In the genomic region with DNA sequence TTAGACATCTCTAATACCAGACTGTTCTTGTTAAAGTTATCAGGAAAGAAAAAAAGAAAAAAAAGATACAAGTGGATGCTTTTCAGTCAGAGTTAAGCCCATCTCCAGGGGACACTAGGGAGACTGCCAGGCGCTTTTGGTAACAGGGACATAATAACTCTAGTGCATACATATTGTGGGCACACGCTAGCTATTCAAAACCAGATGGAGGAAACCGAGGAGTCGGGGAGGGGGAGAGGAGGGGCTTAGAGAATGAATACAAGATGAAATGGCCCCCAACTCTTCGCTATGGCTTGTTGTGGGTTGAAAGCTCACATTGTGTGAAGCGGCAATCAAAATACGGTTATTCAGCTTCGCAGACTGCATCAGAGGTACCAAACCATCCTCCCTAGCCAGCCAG, we compare ENCODE assay signal across 27 mouse cellular contexts. TPM values are rescaled to one million over a fixed set of nuclear protein-coding genes. Genes with fewer than 3 reads are reported as not detected.
DNase-seq lines count a peak whose midpoint lies in the region; ATAC-seq and TF ChIP-seq lines count a peak whose summit lies in the region.
"Had no signal": no experiment of that assay in that cellular context is flagged by ENCODE, and none has a peak within 500 bp of the region (broad histone marks: within the 10 kb centered on the region; RNA-seq: fewer than 3 reads in every experiment).

No protein-coding gene starts in this region.

- H3K36me3 ChIP-seq in embryonic facial prominence, embryonic 15.5 days = no peaks in the 10 kb centered on the region
- no peaks in the 10 kb centered on the region for H3K36me3 ChIP-seq in forebrain, postnatal 0 days (ENCODE audit: insufficient read depth)
- H3K36me3 ChIP-seq: hindbrain, embryonic 13.5 days; liver, embryonic 15.5 days; lung, embryonic 15.5 days; neural tube, embryonic 13.5 days had no signal

- TF ChIP-seq POLR2A in brain, embryonic 14.5 days (IDR thresholded peaks at IDR 0.05; ENCODE audit: borderline replicate concordance, extremely low read depth, insufficient read depth, insufficient read length, poor library complexity, severe bottlenecking) = no peak

- H3K4me3 ChIP-seq in embryonic facial prominence, embryonic 15.5 days (replicated peaks) = no peak overlapping the region
- H3K4me3 ChIP-seq in forebrain, postnatal 0 days (ENCODE audit: low read depth, low read length) = no peak overlapping the region
- H3K4me3 ChIP-seq: erythroblast, embryonic 14.5 days; hindbrain, embryonic 13.5 days; liver, embryonic 15.5 days; lung, embryonic 15.5 days; myocyte; neural tube, embryonic 13.5 days had no signal

- no peak for TF ChIP-seq CTCF in brain, embryonic 14.5 days (IDR thresholded peaks at IDR 0.05; ENCODE audit: borderline replicate concordance, extremely low read depth, insufficient read depth, insufficient read length)
- no peak for TF ChIP-seq CTCF in forebrain, postnatal 0 days (IDR thresholded peaks at IDR 0.05; ENCODE audit: low read depth)

- no peak overlapping the region for H3K9ac ChIP-seq in embryonic facial prominence, embryonic 15.5 days
- H3K9ac ChIP-seq in forebrain, postnatal 0 days = no peak overlapping the region
- H3K9ac ChIP-seq: hindbrain, embryonic 13.5 days; liver, embryonic 15.5 days; lung, embryonic 15.5 days; neural tube, embryonic 13.5 days had no signal

- peaks cover 3% of the 10 kb centered on the region; the same call in 1 of the 2 replicates for H3K4me1 ChIP-seq in embryonic facial prominence, embryonic 15.5 days
- no peaks in the 10 kb centered on the region for H3K4me1 ChIP-seq in forebrain, postnatal 0 days (ENCODE audit: insufficient read depth)
- H3K4me1 ChIP-seq: liver, embryonic 15.5 days had no signal

- H3K9me3 ChIP-seq in embryonic facial prominence, embryonic 15.5 days (replicated peaks) = no peaks in the 10 kb centered on the region
- H3K9me3 ChIP-seq in forebrain, postnatal 0 days (ENCODE audit: low read length) = no peaks in the 10 kb centered on the region
- H3K9me3 ChIP-seq: hindbrain, embryonic 13.5 days; liver, embryonic 15.5 days; lung, embryonic 15.5 days; neural tube, embryonic 13.5 days had no signal

- H3K4me2 ChIP-seq in embryonic facial prominence, embryonic 15.5 days (replicated peaks) = 0 out of 2 replicates have a peak overlapping the region, but pooled peaks have one; percentile 12
- no peak overlapping the region for H3K4me2 ChIP-seq in forebrain, postnatal 0 days (ENCODE audit: low read depth)
- H3K4me2 ChIP-seq: hindbrain, embryonic 13.5 days; liver, embryonic 15.5 days; lung, embryonic 15.5 days; neural tube, embryonic 13.5 days had no signal

- WGBS in embryonic facial prominence, embryonic 15.5 days = 40% methylated on average over 8 of the region's 8 CpGs
- WGBS in forebrain, postnatal 0 days = 15% methylated on average over 8 of the region's 8 CpGs

- H3K27me3 ChIP-seq in embryonic facial prominence, embryonic 15.5 days = no peaks in the 10 kb centered on the region
- H3K27me3 ChIP-seq in forebrain, postnatal 0 days (ENCODE audit: insufficient read depth, low read length) = no peaks in the 10 kb centered on the region
- H3K27me3 ChIP-seq: hindbrain, embryonic 13.5 days; liver, embryonic 15.5 days; lung, embryonic 15.5 days; neural tube, embryonic 13.5 days had no signal

- peak; percentile 64 for DNase-seq in heart, adult 11 months
- no peak for DNase-seq in heart, adult 9 months (ENCODE audit: low spot score in 2 of 2)
- peak; percentile 65 for DNase-seq in brain, embryonic 14.5 days (ENCODE audit: low read depth)
- no peak for DNase-seq in forebrain, postnatal 0 days
- no peak for DNase-seq in cerebellum, postnatal 10 days
- no peak for DNase-seq in spleen, postnatal 14 days (ENCODE audit: low spot score in 2 of 2)
- DNase-seq: adrenal gland, postnatal 10 days; gastrocnemius, postnatal 14 days; heart, adult 18-20 months; heart, postnatal 36 days; kidney, adult 8-10 months; kidney, postnatal 14 days; liver; lung, postnatal 36 days; retina, postnatal 1 day; right cerebral cortex, postnatal 25 days; spleen, adult 18-20 months; thymus, postnatal 14 days had no signal

- no peak for ATAC-seq in embryonic facial prominence, embryonic 15.5 days (ENCODE audit: insufficient number of reproducible peaks, low FRiP score, low TSS enrichment, low read depth)
- peak; percentile 25; the same call in 1 of the 2 replicates for ATAC-seq in forebrain, postnatal 0 days
- ATAC-seq in megakaryocyte, adult 5-6 weeks (ENCODE audit: poor library complexity, severe bottlenecking) = no peak
- ATAC-seq: inflammation-experienced regulatory T-cells, adult 6 months had no signal

- H3K27ac ChIP-seq in embryonic facial prominence, embryonic 15.5 days (replicated peaks) = no peak overlapping the region
- no peak overlapping the region for H3K27ac ChIP-seq in forebrain, postnatal 0 days (ENCODE audit: low read depth, low read length)
- H3K27ac ChIP-seq: hindbrain, embryonic 13.5 days; liver, embryonic 15.5 days; lung, embryonic 15.5 days; neural tube, embryonic 13.5 days had no signal

RNA-seq across cellular contexts. Expression of gene Cog6, which starts 53.6 kb away (rescaled TPM):
- polyA plus RNA-seq in brain, embryonic 14.5 days (2012; rRNA removed) = 44.0 and 52.4 TPM in 2 replicates
- polyA plus RNA-seq in embryonic facial prominence, embryonic 15.5 days (2015; fragmentation: Nextera tagmentation; extraction: Ambion mirVana) = 43.8 and 44.5 TPM in 2 replicates
- total RNA-seq in forebrain, postnatal 0 days (2014; rRNA removed) = 42.8 and 44.9 TPM in 2 replicates
- polyA plus RNA-seq in forebrain, postnatal 0 days (2015; fragmentation: Nextera tagmentation; extraction: Ambion mirVana) = 28.3 and 31.3 TPM in 2 replicates
- total RNA-seq in megakaryocyte, adult 5-6 weeks (2015) = 17.4 and 18.4 TPM in 2 replicates
- total RNA-seq in megakaryocyte, adult 5-6 weeks (2017) = 23.2 and 24.7 TPM in 2 replicates

Comparison
In these comparisons a context has a peak if more than half of its experiments do, and no peak if none do; other contexts are left out.
1. DNase-seq: peak in heart, adult 11 months (single experiment) and brain, embryonic 14.5 days (single experiment); none in heart, adult 9 months (0 of 2), forebrain, postnatal 0 days (single experiment), cerebellum, postnatal 10 days (0 of 2) and spleen, postnatal 14 days (0 of 2).